Comparison of ENCODE assay signal across 24 mouse cellular contexts in the genomic region with DNA sequence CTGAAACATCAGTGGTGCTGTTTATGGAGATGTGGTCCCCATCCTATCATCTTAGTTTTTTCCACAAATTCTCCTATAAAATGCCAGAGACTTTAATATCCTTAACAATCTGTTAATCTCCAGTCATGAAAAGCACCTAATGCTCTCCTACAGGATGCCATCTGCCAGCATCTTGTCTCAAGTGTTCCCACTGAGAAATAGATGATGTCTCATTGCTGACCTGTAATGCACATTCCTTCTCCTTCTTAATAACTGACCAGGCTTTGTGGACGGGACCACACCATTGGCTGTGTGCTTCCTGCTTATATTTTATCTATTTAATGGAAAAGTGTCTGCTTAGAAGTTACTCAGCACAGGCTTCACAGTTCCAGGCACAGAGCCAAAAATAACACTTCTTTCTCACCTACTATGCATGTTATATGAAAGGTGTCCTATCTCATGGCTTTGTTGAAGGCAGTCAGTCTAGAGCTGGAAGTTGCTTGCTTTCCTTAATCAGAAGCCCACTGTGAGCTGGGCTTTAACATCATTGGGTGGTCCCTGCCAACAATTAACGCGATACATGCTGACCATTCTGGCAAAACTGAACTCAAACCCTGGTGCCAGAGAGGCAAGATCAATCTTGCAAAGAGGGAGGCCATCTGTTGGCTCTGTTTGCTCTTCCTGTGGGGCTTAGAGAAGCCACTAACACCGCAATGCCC.
DNase-seq lines count a peak whose midpoint lies in the region; ATAC-seq lines count a peak whose summit lies in the region.
"Had no signal": no experiment of that assay in that cellular context is flagged by ENCODE, and none has a peak within 500 bp of the region (broad histone marks: within the 10 kb centered on the region; RNA-seq: fewer than 3 reads in every experiment).

No protein-coding gene starts in this region.

- no peak overlapping the region for H3K9ac ChIP-seq in forebrain, embryonic 14.5 days (ENCODE audit: low read length)
- no peak overlapping the region for H3K9ac ChIP-seq in forebrain, embryonic 16.5 days (replicated peaks; ENCODE audit: low read depth, low read length)
- H3K9ac ChIP-seq: embryonic facial prominence, embryonic 12.5 days; forebrain, embryonic 12.5 days; heart, embryonic 15.5 days; hindbrain, embryonic 15.5 days; liver, embryonic 14.5 days; lung, embryonic 15.5 days; stomach, embryonic 15.5 days had no signal

- H3K27ac ChIP-seq in forebrain, embryonic 14.5 days (ENCODE audit: low read depth, low read length): no peak overlapping the region; the same call in 1 of the 2 replicates
- no peak overlapping the region for H3K27ac ChIP-seq in forebrain, embryonic 16.5 days (ENCODE audit: low read length)
- H3K27ac ChIP-seq: embryonic facial prominence, embryonic 12.5 days; forebrain, embryonic 12.5 days; gastrocnemius, adult 2 months; heart, embryonic 15.5 days; hindbrain, embryonic 15.5 days; liver, embryonic 14.5 days; lung, embryonic 15.5 days; macrophage; stomach, embryonic 15.5 days had no signal

- peak; percentile 32; the same call in 1 of the 2 replicates for ATAC-seq in forebrain, embryonic 14.5 days
- ATAC-seq in forebrain, embryonic 16.5 days: no peak
- ATAC-seq: intestine, embryonic 16.5 days; midbrain, embryonic 16.5 days had no signal

- no peaks in the 10 kb centered on the region for H3K4me1 ChIP-seq in forebrain, embryonic 14.5 days (ENCODE audit: control insufficient read depth, insufficient read depth, low read length)
- no peaks in the 10 kb centered on the region for H3K4me1 ChIP-seq in forebrain, embryonic 16.5 days (replicated peaks; ENCODE audit: control insufficient read depth, insufficient read depth, low read length)
- H3K4me1 ChIP-seq: embryonic facial prominence, embryonic 12.5 days; forebrain, embryonic 12.5 days; hindbrain, embryonic 15.5 days; lung, embryonic 15.5 days; stomach, embryonic 15.5 days had no signal

- no peaks in the 10 kb centered on the region for H3K27me3 ChIP-seq in forebrain, embryonic 14.5 days (replicated peaks; ENCODE audit: control insufficient read depth, insufficient read depth, low read length)
- H3K27me3 ChIP-seq in forebrain, embryonic 16.5 days (replicated peaks; ENCODE audit: control insufficient read depth, insufficient read depth, low read length): no peaks in the 10 kb centered on the region
- H3K27me3 ChIP-seq: embryonic facial prominence, embryonic 12.5 days; forebrain, embryonic 12.5 days; heart, embryonic 15.5 days; hindbrain, embryonic 15.5 days; lung, embryonic 15.5 days; stomach, embryonic 15.5 days had no signal

- no peak overlapping the region for H3K4me3 ChIP-seq in forebrain, embryonic 14.5 days (ENCODE audit: low read depth, low read length)
- no peak overlapping the region for H3K4me3 ChIP-seq in forebrain, embryonic 16.5 days (replicated peaks; ENCODE audit: low read length)
- H3K4me3 ChIP-seq: embryonic facial prominence, embryonic 12.5 days; erythroblast, embryonic 14.5 days; forebrain, embryonic 12.5 days; gastrocnemius, adult 2 months; heart, embryonic 15.5 days; hindbrain, embryonic 15.5 days; lung, embryonic 15.5 days; stomach, embryonic 15.5 days had no signal

- no peaks in the 10 kb centered on the region for H3K36me3 ChIP-seq in forebrain, embryonic 14.5 days (ENCODE audit: control insufficient read depth, insufficient read depth, low read length)
- H3K36me3 ChIP-seq in forebrain, embryonic 16.5 days (ENCODE audit: control insufficient read depth, insufficient read depth): no peaks in the 10 kb centered on the region
- H3K36me3 ChIP-seq: embryonic facial prominence, embryonic 12.5 days; forebrain, embryonic 12.5 days; heart, embryonic 15.5 days; hindbrain, embryonic 15.5 days; lung, embryonic 15.5 days; stomach, embryonic 15.5 days had no signal

- H3K4me2 ChIP-seq in forebrain, embryonic 14.5 days (ENCODE audit: low read length): no peak overlapping the region
- no peak overlapping the region for H3K4me2 ChIP-seq in forebrain, embryonic 16.5 days (ENCODE audit: low read length)
- H3K4me2 ChIP-seq: embryonic facial prominence, embryonic 12.5 days; forebrain, embryonic 12.5 days; heart, embryonic 15.5 days; hindbrain, embryonic 15.5 days; lung, embryonic 15.5 days; stomach, embryonic 15.5 days had no signal

- intact Hi-C loops in left cerebral cortex, postnatal 4 days (cut with DNase I): no loop called here

- 78% methylated on average over 4 of the region's 4 CpGs for WGBS in forebrain, embryonic 14.5 days
- WGBS in forebrain, embryonic 16.5 days: 74% methylated on average over 4 of the region's 4 CpGs

- no peaks in the 10 kb centered on the region for H3K9me3 ChIP-seq in forebrain, embryonic 14.5 days (replicated peaks; ENCODE audit: control insufficient read depth, low read length)
- H3K9me3 ChIP-seq in forebrain, embryonic 16.5 days (ENCODE audit: control insufficient read depth, low read length): no peaks in the 10 kb centered on the region
- H3K9me3 ChIP-seq: embryonic facial prominence, embryonic 12.5 days; forebrain, embryonic 12.5 days; heart, embryonic 15.5 days; hindbrain, embryonic 15.5 days; lung, embryonic 15.5 days; stomach, embryonic 15.5 days had no signal

- DNase-seq in forebrain, embryonic 14.5 days (ENCODE audit: low spot score): peak; percentile 20
- DNase-seq in left cerebral cortex, postnatal 4 days: peak; percentile 65
- DNase-seq in left cerebral cortex, adult 11 months (ENCODE audit: low spot score): no peak
- peak; percentile 66 to 72 for DNase-seq in cerebellum, adult 18-20 months
- peak; percentile 83 to 92 for DNase-seq in cerebellum, postnatal 14 days
- DNase-seq in right cerebral cortex, postnatal 25 days: no peak
- no peak for DNase-seq in kidney, adult 18-20 months
- DNase-seq: gastrocnemius, adult 2 months; heart, postnatal 36 days; kidney, postnatal 36 days; right cerebral cortex, postnatal 4 days; thymus, postnatal 36 days had no signal

Comparison
In these comparisons a context has a peak if more than half of its experiments do, and no peak if none do; other contexts are left out.
1. DNase-seq: peak in forebrain, embryonic 14.5 days (single experiment), left cerebral cortex, postnatal 4 days (single experiment), cerebellum, adult 18-20 months (2 of 2) and cerebellum, postnatal 14 days (2 of 2); none in left cerebral cortex, adult 11 months (single experiment), right cerebral cortex, postnatal 25 days (single experiment) and kidney, adult 18-20 months (single experiment).